Mouse (Mus musculus) testis, adult 2 months (tissue): ENCODE results near the gene Gabpb2. TPM values are rescaled to one million over a fixed set of nuclear protein-coding genes. Genes with fewer than 3 reads are reported as not detected.

Experiments
- H3K27ac ChIP-seq: fragments of 200-500 bp; 2 replicates; pipeline ENCODE4 v1.5.1; 2012; ENCODE audit warnings: low read depth, low read length; ENCODE audit not compliant: control insufficient read depth, insufficient read depth
- H3K27me3 ChIP-seq: fragments of 200-500 bp; 2 replicates; pipeline ENCODE4 v1.6.1; 2012; ENCODE audit warnings: mild to moderate bottlenecking, low read length, moderate library complexity; ENCODE audit not compliant: control insufficient read depth, insufficient read depth
- H3K36me3 ChIP-seq: fragments of 200-500 bp; 2 replicates; pipeline ENCODE4 v1.6.1; 2012; ENCODE audit warnings: mild to moderate bottlenecking, low read length; ENCODE audit not compliant: control insufficient read depth, insufficient read depth
- H3K4me1 ChIP-seq: fragments of 200-500 bp; 2 replicates; pipeline ENCODE4 v1.6.1; 2012; ENCODE audit warnings: low read length; ENCODE audit not compliant: control insufficient read depth, insufficient read depth
- H3K4me3 ChIP-seq: fragments of 200-500 bp; 2 replicates; pipeline ENCODE4 v1.5.1; 2012; ENCODE audit warnings: low read depth, mild to moderate bottlenecking, low read length, moderate library complexity, mixed read lengths; ENCODE audit not compliant: control insufficient read depth
- CTCF ChIP-seq: fragments of 200-500 bp; IDR thresholded peaks from 2 replicates; pipeline ENCODE4 v1.5.1; 2012; ENCODE audit warnings: low read depth, mild to moderate bottlenecking, inconsistent platforms, low read length, moderate library complexity; ENCODE audit not compliant: control insufficient read depth, insufficient read depth, insufficient replicate concordance
- POLR2A ChIP-seq: fragments of 200-500 bp; IDR thresholded peaks from 2 replicates; pipeline ENCODE4 v1.6.1; 2012; ENCODE audit warnings: low read depth, mild to moderate bottlenecking, inconsistent platforms, low read length, moderate library complexity; ENCODE audit not compliant: control insufficient read depth
- polyA plus RNA-seq: library from polyadenylated mRNA; depleted of rRNA; stranded (reverse); fragments of >200 nt; gene quantifications from 2 replicates; pipeline ENCODE4 v1.2.3, GENCODE M21; 2012

Gene Gabpb2
- polyA plus RNA-seq, 1 experiment = 5.6 TPM

- Histone ChIP-seq H3K4me1 (peaks cover 23% of the 10 kb centered on the region), H3K27me3 (no peaks in the 10 kb centered on the region; the same call in 1 of the 2 replicates), H3K4me3 (peak overlapping the region; percentile 57), H3K36me3 (no peaks in the 10 kb centered on the region), H3K27ac (no peak overlapping the region; the same call in 1 of the 2 replicates)
- no peak for TF ChIP-seq POLR2A
- no peak for TF ChIP-seq CTCF
These were observed 45.0 kb downstream of the Gabpb2 start for GRCm38 (mm10) chr3:95172526-95173255.

DNA sequence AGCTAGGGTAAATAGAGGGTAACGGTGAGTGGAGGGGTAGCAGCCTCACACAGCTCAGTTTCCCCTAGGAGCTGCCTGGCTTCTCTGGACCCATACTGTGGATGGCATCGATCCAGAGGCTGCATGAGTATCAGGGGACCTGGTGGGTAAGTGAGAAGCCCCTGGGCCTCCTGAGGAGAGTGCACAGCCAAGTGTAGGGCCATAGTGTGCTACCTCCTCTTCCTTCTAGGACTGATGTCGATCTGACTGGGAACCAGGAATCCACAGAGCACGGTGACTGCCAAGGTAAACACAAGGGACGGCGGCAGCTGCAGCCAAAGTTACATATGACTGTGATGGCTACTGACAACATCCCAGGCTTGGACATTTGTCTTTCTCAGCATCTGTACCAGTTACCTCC, 46.6 kb downstream of the Gabpb2 start:
- TF ChIP-seq POLR2A = no peak
- no peak for TF ChIP-seq CTCF
- H3K4me3 ChIP-seq = no peak overlapping the region
- no peaks in the 10 kb centered on the region for H3K36me3 ChIP-seq
- peaks cover 23% of the 10 kb centered on the region for H3K4me1 ChIP-seq
- H3K27ac ChIP-seq = no peak overlapping the region
- H3K27me3 ChIP-seq = no peaks in the 10 kb centered on the region; the same call in 1 of the 2 replicates

- H3K36me3 ChIP-seq = no peaks in the 10 kb centered on the region
These were observed 47.7 kb downstream of the Gabpb2 start for GRCm38 (mm10) chr3:95169996-95170395.

GRCm38 (mm10) chr3:95164840-95165239, 52.9 kb downstream of the Gabpb2 start:
- no peaks in the 10 kb centered on the region for H3K36me3 ChIP-seq
- TF ChIP-seq CTCF (no peak), POLR2A (no peak)
- H3K4me1 ChIP-seq = peaks cover 11% of the 10 kb centered on the region
- H3K27me3 ChIP-seq = no peaks in the 10 kb centered on the region; the same call in 1 of the 2 replicates
- H3K4me3 ChIP-seq = no peak overlapping the region
- no peak overlapping the region for H3K27ac ChIP-seq

More at GRCm38 (mm10) chr3:95169996-95170395, 47.7 kb downstream of the Gabpb2 start:
- Histone ChIP-seq H3K27me3 (no peaks in the 10 kb centered on the region; the same call in 1 of the 2 replicates), H3K4me1 (peaks cover 23% of the 10 kb centered on the region), H3K4me3 (no peak overlapping the region), H3K27ac (no peak overlapping the region)
- TF ChIP-seq CTCF = no peak
- TF ChIP-seq POLR2A = no peak

DNA sequence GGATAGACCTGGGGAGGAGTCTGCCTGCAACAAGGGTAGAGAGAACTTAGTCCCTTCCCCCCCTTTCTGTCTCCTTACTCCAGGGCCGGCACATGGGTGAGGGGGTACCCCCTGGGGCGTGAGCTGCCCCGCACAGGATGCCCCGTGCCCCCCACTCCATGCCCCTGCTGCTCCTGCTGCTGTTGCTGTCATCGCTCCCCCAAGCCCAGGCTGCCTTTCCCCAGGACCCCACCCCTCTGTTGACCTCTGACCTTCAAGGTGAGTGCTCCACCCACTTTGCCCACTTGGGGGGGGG, 53.5 kb downstream of the Gabpb2 start:
- TF ChIP-seq CTCF = no peak
- no peak for TF ChIP-seq POLR2A
- Histone ChIP-seq H3K36me3 (no peaks in the 10 kb centered on the region), H3K27me3 (no peaks in the 10 kb centered on the region; the same call in 1 of the 2 replicates), H3K4me3 (no peak overlapping the region), H3K4me1 (peaks cover 15% of the 10 kb centered on the region), H3K27ac (no peak overlapping the region)

DNA sequence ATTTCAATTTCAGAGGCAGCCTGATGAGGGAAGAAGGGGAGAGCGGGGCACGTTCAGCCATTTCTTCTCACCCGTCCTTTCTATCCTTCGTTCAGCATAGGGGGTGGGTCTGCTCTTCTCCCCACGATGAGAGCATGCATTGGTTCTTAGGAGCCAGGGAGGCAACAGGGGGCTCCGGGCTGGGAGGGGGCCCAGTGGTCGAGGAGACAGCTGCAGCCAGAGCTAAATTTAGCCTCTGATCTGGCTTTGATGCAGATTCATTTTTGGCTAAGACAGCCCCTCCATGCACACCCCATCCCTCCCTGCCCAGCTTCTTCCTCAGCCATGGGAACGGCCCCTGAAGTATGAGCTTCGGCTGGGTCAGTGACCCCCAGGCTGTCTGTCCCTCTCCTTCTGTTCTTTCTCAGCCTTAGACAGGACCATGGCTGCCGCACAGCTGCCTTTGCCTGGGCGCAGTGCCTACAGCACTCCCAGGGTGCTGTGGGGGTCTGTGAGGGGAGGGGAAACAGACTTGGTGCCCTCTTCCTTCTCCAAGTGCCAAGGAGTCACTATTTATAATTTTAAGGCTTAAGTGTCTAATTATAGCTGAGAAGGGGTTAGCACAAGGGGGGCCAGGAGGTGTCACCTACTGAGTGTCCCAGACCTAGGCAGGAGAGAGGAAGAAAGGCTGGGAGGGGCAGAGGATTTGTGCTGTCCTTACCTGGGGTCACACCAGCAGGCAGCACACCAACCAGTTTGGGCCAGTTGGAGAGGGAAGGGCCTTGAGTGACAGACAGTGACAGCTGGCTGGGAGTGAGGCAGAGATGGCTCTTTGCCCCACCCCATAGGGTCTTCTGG, 54.1 kb downstream of the Gabpb2 start:
- H3K27me3 ChIP-seq = no peaks in the 10 kb centered on the region; the same call in 1 of the 2 replicates
- no peak for TF ChIP-seq CTCF
- no peak overlapping the region for H3K27ac ChIP-seq

DNA sequence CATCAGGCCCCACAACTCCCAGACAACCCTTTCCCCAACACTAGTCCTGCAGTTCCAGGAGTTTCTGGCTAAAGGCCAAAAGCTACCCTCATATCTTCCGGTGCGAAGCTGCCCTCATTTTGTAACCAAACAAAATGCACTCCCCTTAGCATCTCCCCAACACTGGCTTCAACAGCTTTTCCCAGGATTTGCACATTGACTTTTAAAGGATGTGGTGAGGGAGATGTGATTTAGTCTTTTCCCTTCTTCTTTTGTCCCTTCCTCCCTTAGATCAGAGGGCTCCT, 55.4 kb downstream of the Gabpb2 start:
- Histone ChIP-seq H3K4me3 (no peak overlapping the region), H3K27ac (no peak overlapping the region), H3K36me3 (no peaks in the 10 kb centered on the region), H3K27me3 (no peaks in the 10 kb centered on the region; the same call in 1 of the 2 replicates), H3K4me1 (peaks cover 15% of the 10 kb centered on the region)
- TF ChIP-seq CTCF (no peak), POLR2A (no peak)

More for the DNA sequence above, 54.1 kb downstream of the Gabpb2 start:
- no peaks in the 10 kb centered on the region for H3K36me3 ChIP-seq
- H3K4me3 ChIP-seq = no peak overlapping the region
- H3K4me1 ChIP-seq = peaks cover 15% of the 10 kb centered on the region
